17 mouse cellular contexts compared by ENCODE assay signal in the genomic region with DNA sequence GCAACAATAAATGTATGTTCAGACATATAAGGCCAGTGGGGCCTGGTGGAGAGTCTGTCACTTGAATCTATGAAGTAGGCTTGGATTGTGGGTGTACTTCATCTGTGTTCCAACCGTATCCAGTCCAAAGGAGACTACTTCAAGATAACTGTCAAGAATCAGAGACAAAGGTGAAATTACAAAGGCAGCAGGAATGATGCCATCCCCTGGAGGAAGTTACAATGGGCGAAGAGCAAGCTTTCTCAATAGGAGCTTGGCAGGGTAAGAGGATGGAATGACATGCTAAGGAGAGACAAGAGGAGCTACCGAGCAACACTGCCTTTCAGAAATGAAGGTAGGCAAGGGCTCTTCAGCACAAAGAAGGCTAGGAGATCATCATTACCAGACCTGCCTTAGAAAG.
A peak's percentile ranks its signal among the peaks of the same experiment; 100 is the strongest.
DNase-seq lines count a peak whose midpoint lies in the region.
"Had no signal": no experiment of that assay in that cellular context is flagged by ENCODE, and none has a peak within 500 bp of the region (broad histone marks: within the 10 kb centered on the region; RNA-seq: fewer than 3 reads in every experiment).

No protein-coding gene starts in this region.

- peak; percentile 66 for DNase-seq in adipocyte (ENCODE audit: low spot score)
- peak; percentile 81 for DNase-seq in fat pad, adult 2 months (ENCODE audit: extremely low read depth, low read depth, low spot score)
- DNase-seq in gonadal fat pad, adult 2 months (ENCODE audit: low read depth), result peak; percentile 81
- no peak for DNase-seq in frontal cortex, postnatal 25 days (ENCODE audit: low spot score in 2 of 2)
- DNase-seq in retina, postnatal 1 day, result no peak
- no peak for DNase-seq in cerebellum, postnatal 14 days
- DNase-seq: adrenal gland, adult 2 months; adrenal gland, adult 8-10 months; adrenal gland, postnatal 10 days; adrenal gland, postnatal 14 days; adrenal gland, postnatal 25 days; adrenal gland, postnatal 36 days; B cell, adult 2 months; cerebellum, adult 11 months; cerebellum, adult 11-12 months; cerebellum, adult 18-20 months; cerebellum, adult 2 months had no signal

Comparison
In these comparisons a context has a peak if more than half of its experiments do, and no peak if none do; other contexts are left out.
1. DNase-seq: peak in adipocyte (single experiment), fat pad, adult 2 months (single experiment) and gonadal fat pad, adult 2 months (single experiment); none in frontal cortex, postnatal 25 days (0 of 2), retina, postnatal 1 day (single experiment) and cerebellum, postnatal 14 days (0 of 2).